Comparison of ENCODE assay signal across 21 mouse cellular contexts in the genomic region with DNA sequence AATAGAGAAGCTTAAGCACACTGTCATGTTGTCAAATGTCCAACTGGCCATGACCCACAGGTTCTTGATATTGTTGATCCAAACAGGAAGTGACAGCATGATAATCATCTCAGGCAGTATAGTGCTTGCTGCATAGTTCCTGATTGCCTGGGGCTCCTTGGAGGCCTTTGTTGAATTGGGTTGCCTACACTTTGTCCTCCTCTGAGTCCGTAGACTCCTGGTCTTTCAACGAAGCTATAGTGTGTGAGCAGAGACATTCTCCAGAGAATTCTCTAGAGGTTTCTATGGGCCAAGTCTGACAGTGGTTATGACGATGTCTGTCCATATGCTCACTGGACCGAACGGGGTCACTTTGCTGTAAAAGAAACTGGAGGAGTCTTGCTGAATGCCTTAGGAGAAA. TPM values are rescaled to one million over a fixed set of nuclear protein-coding genes. Genes with fewer than 3 reads are reported as not detected.
"Had no signal": no experiment of that assay in that cellular context is flagged by ENCODE, and none has a peak within 500 bp of the region (broad histone marks: within the 10 kb centered on the region; RNA-seq: fewer than 3 reads in every experiment).

No protein-coding gene starts in this region.

- ATAC-seq: liver, embryonic 12.5 days; liver, postnatal 0 days; lung, postnatal 0 days; midbrain, embryonic 13.5 days; midbrain, embryonic 15.5 days; midbrain, embryonic 16.5 days had no signal

- DNase-seq: left cerebral cortex, postnatal 4 days; liver; liver, embryonic 13.5 days; liver, postnatal 0 days; lung, adult 18-20 months; lung, adult 2 months; lung, embryonic 14.5 days; lung, postnatal 10 days; lung, postnatal 14 days; lung, postnatal 36 days; lung, postnatal 4 days; midbrain, embryonic 14.5 days had no signal

RNA-seq across cellular contexts. Expression of a gene that starts 5.8 kb away (rescaled TPM):
- total RNA-seq: liver, adult 2 months; megakaryocyte progenitor cell, adult 5-6 weeks; megakaryocyte, adult 5-6 weeks; megakaryocyte-erythroid progenitor cell, adult 5-6 weeks had no signal
